Mouse (Mus musculus) cerebellum, adult 18-20 months (tissue): ENCODE results near the gene Dst.

Experiments
- DNase-seq, 2 experiments: peaks; one replicate each; pipeline ENCODE4 v3.0.0; 2021

Gene Dst

DNA sequence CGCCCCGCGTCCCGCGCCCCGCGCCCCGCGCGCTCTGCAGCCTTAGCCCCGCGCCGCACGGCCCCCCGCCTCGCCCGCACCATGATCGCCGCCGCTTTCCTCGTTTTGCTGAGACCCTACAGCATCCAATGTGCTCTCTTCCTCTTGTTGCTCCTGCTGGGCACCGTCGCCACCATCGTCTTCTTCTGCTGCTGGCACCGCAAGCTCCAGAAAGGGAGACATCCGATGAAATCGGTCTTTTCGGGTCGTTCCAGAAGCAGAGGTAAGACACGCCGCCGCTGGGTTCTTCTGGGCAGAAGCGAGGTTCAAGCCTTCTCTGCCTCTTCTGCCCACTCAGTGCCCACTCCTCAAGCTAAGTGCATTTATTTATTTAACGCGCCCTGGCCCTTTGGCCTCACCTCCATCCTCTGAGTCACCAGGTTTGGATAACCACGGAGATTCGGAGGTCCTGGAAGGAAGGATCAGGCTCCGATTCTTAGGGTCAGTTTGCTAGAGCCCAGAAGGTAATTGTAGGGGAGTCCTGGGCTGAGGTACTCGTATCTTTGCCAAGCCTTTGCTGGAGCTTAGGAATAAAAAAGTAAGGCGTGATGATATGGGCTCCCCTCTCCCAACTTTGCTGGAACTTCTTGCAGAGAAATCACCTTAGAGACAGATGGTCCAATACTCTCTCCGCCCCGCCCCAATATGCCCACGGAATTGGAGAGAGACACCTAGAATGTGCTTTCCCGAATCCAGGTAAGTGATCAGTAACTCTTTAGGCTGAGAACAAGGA lies at the start of gene Dst:
Gene Dst (plus strand): TSS at position 35 of the 772 bp plus-strand sequence.
- DNase-seq = peak; percentile 38 to 47

DNA sequence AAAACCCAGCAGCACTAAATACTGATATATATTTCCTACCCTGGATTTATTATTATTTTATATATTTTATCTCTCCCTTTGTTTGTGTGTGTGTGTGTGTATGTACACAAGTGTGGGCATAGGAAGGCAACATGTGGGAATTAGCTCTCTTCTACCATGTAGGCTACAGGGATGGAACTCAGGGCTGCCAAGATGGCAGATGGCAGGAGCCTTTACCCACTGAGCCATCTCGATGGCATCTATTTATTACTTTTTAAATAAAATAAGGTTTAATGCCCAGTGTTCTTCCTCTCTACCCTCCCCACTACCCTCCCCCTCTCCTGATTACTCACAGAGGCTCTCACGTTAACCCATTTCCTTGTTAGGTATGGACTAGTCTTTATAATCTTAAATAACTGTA lies 39.0 kb upstream of the Dst start:
- DNase-seq = peak; percentile 32 to 50

DNA sequence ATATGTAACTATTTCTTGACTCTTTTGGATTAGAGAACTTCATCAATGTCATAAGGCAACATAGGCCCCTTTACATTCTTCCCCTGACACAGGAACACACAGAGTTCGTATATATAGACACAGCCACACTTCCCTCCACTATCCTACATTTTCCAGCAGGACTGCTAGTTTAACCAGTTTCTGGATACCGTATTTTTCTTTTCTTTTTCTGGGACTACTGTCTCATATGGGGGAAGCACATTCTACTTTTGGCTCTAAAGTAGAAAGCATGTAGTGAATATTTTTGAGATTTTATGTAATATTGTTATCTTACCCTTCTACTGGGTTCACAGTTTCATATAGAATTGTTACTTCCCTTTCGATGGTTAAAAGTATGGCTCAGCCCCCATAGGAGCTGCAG lies 38.6 kb upstream of the Dst start:
- DNase-seq = no peak

DNA sequence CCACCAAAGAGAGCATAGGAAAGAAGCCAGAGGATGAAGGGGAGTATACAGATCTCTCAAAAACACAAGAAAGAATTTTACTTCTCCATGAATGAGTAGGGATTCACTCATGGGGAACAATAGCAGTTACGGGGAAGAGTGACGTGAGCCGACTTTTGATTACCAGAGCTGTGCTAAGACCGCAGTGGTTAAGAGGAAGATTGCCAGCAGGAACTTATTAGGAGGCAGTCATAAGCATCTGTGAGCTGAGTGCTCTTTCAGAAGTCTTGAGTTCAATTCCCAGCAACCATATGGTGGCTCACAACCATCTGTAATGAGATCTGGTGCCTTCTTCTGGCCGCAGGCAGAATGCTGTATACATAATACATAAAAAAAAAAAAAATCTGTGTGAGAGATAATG lies 34.5 kb upstream of the Dst start:
- no peak for DNase-seq

DNA sequence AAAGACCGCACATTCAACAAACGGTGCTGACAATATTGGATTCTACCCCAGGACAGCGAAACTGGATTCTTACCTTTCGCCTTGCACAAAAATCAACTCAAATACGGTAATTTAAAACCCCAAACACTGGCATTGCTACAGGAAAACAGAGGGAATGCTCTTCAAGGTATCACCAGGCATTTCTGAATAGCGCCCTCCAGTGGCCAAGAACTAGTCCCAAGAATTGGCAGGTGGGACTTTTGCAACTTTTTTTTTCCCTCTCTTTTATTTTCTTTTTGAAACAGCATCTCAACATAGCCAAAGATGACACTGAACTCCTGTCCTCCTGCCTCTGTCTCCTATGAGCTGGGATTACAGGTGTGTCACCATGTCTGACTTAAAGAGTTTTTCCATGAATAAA lies 32.3 kb upstream of the Dst start:
- peak in 1 of 2 experiments; percentile 46 for DNase-seq

DNA sequence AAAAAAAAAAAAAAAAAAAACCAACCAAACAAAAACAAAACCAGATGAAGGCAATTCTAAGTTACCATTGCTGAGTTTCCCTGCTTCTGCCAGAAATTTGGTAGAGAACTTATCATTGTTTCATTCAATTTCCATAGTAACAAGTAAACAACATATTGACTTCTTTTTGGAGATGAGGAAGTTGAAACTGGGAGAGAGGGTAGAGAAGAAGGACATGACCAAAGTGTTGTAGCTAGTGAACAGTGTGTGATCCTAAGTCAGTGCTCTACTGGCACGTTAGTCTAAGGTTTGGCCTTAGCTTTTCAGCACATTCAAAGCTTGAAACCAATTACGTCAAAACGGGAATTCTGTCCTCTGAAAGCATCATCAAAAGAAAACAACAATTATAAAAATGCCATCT lies 31.6 kb upstream of the Dst start:
- no peak for DNase-seq

DNA sequence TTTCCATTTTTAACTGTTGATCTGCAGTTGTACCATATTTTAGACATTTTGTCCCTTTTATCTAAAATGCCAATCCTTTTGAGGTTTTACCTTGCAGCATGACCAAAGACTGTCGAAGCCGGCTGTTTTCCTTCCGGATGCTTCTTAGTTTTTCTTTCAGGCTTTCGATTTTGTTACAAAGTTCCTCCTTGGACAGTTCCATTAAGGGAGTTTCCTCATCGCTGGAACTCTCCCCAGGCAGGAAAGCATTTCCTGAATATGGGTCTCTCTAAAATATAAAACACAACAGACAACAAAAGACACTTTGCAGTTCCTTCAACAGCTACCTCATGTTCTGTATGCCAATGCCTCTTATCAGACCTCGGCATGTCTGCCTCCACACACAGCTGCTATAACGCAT lies 29.9 kb upstream of the Dst start:
- DNase-seq = no peak

DNA sequence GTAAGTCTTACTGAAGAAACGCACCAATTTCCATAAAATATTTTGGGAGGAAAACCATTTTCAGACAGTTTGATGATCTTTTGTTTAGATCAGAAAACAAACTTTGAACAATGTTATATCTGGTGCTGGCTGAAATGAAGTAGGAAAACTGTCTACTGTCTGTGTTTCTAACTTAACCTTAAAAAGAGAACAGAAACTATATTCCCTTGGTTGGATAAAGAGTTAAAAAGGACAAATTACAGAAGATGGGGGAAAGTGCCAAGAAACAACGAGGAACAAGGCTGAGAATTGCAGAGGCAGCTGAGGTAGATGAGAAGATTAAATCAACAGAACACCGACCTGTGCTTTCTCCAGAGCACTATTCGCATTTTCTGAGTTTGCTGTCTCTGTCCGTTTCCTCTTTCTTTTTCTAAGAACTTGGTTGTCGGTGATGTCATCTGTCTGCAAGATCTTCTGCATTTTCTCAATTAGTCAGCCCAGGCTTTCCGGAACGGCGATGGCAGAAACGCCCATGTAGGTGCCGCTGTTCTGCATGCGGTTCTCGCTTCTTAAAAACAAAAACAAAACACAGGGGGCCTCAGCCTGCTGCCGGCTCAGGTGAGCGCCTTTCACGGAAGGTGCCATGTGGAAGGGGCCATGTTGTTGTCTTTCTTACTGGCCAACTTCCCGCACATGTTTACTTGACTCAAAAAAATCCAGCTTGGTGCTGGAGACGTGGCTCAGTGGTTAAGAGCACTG lies 24.8 kb upstream of the Dst start:
- DNase-seq = peak; percentile 24 to 29

DNA sequence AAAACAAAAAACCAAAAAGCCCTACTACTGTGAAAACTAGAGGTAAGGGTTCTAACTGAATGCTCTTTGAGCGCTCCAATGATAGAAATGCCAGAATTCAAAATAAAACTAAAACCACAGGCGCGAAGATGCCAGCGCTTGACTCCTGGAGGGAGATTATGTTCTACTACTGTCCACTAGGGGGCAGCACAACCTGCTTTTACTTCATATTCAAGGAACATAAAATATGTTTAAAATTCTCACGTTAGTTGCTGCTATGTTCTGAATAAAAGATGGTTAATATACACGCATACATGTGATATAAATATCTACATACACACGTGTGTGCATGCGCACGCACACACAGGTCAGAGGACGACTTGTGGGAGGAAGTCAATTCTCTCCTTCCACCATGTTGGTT lies 15.2 kb upstream of the Dst start:
- DNase-seq = peak; percentile 65 to 76

DNA sequence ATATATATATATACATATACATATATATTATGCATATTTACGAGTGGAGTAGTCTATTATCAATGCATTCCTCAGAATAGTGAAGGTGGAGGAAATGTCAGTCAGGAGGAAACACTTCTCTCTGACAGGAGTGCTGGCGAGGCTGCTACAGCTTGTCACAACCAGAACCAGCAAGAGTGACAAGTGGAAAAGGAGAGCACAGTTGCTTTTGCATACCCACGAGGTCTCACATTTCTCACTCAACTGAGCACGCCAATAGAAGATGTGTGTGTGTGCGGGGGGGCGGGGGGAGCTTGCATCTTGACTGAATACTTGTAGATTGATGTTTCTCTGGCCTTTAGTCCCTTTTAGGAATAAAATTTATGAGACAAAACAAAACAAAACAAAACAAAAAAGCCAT lies 11.9 kb upstream of the Dst start:
- DNase-seq = no peak

DNA sequence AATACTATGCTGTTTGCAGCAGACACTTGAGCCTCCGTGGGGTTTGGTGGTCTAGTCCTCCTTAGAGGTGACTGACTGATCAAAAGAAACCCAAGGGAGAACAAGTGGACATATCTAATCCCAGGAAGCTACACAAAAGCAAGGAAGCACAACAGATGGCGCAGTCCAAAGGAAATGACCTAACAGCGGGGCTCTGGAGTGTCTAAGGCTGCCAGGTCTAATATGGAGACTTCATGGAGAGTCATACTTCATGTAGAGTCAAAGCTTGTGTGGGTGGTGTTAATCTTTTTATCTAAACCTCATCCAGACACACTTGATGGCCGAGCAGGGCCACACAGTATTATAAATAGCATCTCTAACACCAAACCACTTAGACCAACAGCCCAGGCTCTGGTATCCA lies 11.4 kb upstream of the Dst start:
- peak; percentile 42 to 49 for DNase-seq

DNA sequence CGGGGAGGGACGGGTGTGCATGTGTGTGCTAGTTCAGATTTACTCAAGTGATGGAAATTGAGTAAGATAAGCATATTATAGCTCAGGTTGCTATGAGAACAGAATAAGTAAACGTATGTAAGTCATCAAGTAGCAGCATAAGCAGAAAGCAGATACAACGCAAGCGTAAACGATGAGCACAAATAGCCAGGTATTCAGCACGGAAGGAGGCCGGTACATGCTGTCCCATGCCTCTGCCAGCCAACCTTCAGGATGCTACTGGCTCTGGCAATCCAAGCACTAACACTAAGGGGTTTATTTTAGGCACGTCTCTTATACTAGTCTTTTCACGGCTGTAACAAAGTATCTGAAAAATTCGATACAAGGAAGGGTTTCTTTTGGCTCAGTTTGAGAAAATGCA lies 10.6 kb upstream of the Dst start:
- peak; percentile 61 to 63 for DNase-seq

DNA sequence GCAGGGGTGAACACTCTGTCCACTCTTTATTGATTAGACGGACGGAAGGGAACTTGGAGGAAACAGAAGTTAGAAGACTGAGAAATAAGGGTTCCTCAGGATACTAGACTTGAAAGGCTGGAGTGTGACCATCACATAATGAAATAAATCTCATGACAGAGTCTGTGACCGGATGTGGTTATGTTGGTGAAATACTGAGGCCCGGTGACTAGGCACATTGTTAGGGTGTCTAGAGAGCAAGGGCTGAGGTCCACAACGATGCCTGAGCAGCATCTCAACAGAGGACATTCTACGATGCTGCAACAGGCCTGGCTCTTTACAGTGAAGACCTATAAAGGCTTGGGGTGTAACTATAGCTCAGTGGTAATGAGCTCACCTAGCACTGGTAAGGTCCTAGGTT lies 9.7 kb upstream of the Dst start:
- DNase-seq = no peak

DNA sequence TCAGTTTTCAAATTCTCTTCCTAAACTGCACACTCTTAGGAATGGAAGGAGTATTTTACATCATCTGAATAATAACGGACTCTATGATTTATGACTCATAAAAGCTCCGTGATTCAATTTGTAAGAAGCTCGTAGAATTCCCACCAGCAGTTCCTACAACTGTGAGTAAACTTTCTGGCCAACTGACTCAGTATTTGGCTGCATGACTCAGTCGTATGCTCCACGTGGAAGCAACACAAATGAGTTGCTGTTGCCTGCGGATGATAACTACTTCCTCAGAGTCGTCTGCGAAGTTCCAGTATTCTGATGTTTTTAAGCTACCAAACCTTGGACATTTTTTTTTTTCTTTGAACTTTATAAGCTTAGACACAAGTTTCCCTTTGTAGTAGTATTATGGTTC lies 7.8 kb upstream of the Dst start:
- DNase-seq = no peak

DNA sequence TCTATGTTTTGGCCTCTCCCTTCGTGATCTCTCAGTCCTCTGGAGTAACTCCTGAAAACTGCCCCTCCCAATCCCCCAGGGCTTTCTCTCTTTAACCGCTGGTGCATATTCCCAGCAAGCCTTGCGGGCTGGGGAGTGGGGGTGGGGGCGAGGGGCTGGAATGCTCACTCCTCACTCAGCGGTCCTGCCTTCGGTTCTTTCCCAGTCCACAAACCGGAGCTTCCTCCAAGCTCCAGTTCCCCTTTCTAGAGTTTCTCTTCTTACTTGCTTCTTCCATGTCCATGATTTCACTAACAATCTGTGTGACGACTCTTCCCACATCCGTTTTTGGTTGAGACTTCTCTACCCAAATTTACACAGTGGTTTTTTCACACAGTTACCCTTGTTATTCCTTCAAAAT lies 4.4 kb upstream of the Dst start:
- DNase-seq = no peak

DNA sequence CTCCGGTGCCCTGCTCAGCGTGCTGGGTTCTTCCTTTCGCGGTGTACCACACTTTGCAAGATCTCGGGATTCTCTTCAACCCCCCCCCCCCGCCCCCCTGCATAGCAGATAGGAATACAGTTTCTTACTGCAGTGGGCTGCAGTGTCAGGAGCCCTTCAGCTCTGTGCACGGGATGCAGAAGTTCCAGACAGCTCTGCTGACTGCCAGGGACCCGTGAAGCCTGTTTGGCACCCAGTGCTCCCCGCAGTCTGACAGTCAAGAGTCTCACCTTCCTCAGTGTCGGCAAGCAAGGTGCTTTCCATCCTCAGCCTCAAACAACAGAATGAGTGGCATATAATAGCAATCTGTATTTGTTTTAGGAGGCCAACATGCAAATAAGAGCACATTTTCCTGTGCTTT lies 1.8 kb upstream of the Dst start:
- peak; percentile 57 to 58 for DNase-seq

DNA sequence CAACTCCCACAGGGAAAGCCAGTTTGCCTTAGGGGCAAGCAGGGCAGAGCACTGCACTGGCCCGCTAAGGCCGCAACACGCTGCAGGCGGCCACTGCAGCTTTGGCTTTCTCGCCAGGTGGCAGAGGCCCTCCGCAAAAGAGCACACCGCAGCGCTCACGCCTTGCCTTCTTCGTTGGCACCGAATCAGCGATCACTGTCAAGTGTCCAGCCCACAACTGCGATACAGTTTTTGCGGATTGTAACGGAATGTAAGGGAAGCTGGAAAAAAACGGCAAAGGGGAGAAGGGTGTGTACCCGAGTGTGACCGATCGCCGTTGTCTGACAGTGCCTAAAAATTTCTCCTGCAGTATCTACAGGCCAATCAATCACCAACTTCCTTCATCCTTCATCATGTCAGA lies 1.1 kb upstream of the Dst start:
- peak; percentile 74 to 81 for DNase-seq

DNA sequence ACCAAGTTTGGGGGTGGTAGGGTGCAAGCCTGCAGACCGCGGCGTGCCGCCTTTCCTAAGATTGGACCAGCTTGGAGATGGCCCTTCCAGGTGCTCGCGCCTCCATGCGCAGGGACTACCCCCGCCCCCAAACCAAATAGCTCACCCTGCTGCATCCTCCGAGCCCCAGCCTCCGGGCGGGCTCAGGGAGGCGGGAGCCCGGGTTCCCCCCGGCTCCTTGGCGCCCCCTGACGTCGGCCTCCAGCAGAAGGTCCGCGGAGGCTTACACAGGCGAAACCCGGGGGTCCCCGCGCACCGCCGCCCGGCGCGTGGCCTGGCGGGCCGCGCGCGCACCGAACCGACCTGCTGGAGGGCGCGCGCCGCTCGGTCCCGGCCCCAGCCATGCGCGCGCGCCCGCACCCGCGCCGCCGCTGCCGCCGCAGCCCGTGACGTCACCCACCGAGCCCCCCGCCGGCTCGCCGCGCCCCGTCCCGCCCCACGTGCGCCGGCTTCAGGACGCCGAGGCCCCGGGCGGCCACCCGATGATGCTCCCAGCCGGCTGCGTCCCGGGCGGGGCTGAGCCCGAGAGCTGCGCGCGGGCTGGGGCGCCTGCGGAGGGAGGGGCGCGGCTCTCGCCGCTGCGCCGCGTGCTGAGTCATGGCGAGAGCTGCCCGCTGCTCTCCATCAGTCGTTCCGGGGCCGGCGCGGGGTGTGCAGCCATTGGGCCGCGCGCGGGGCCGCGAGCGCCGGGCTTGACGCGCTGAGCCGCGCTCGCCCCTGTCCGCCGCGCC lies 419 bp upstream of the Dst start, which contains the start of gene Bend6:
Gene Bend6 (minus strand): TSS at position 396 of the 770 bp plus-strand sequence.
- DNase-seq = peak; percentile 79 to 93

DNA sequence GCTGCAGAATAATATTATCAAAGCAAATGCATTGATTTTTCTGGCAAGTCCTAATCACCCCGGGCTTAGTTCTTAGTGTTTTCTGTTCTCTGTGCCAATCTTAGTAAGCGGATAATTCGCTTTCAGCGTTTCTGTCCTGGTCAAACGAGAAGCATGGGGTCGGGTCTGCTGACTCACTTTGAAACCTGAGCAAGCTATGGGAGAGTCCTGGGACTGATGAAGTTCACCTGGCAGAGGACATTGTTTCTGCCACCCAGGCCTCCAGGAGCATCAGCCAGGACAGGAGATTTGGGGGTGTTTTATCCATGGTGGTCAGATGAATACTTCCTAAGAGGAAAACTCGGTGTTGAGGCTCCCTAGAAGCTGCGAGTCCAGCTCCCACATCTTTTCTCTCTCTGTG lies 3.6 kb downstream of the Dst start:
- no peak for DNase-seq

DNA sequence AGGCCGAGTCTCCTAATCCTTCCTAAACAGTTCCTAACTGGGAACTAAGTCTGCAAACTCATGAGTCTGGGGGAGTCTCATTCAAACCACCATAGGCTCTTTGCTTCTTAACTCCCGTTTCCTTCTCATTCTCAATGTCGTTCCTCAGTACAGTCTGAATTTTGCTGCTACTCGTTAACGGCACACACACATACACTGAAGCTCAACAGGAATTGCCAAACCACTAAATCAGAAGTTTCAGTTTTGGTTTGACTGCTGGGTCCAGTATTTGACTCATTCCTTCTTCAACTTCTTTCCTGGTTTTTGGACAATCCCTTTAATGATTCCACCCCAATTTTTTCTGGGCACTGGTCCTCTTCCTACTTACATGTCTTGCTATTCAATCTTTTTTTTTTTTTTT lies 8.5 kb downstream of the Dst start:
- DNase-seq = no peak

DNA sequence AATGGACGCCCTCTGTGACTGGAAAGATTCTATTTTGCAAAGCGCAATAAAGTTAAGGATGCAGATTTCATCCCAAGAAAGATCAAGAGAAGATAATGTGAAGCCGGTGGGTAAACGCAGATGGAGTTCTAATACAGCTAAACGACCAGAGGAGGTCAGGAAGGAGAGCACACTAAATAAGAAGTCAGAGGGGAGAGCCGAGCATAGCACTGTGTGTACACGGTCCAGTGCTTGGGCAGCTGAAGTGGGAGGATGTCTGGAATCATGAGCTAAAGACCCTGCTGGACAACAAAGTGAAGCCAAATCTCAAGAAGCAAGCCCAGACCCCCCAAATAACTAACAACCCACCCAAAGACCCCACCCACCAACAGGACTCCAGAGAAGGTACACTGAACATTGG lies 14.9 kb downstream of the Dst start:
- no peak for DNase-seq

DNA sequence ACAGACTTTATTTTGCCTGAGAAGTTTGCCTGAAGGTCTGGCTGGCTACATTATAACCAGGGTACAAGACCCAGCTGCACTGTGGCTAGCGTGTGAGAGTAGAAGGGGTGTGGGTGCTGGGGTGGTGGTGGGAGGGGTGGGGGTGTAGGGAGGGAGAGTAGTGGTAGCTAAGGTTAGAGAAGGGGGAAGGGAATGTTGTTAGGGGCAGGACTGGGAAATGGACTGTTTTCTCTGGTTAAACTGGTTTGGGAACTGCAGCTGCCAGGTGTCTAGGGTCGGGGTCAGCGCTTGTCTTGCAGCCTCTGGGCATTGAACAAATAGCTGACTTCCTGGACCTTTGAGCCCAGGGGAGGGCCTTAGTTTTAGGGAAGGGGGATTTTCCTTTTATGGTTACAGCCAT lies 17.3 kb downstream of the Dst start:
- DNase-seq = no peak

DNA sequence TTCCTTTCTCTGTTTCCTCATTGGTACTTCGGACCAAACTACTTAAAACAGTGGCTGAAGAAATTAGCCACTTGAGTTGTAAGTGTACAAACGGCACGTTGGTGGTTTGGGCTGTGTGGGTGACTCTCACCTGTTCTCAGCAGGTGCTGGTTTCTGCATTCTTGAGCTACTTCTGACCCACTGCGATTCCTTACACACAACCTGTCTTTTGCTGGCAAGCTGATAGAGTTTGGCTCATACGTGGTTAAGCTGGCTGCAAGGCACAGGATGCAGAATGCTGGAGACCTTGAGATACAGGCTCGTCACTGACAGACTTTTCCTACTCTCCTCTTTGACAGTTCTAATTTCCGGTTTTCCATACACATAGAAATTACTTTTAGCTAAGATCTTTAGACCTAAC lies 19.4 kb downstream of the Dst start:
- DNase-seq = no peak

DNA sequence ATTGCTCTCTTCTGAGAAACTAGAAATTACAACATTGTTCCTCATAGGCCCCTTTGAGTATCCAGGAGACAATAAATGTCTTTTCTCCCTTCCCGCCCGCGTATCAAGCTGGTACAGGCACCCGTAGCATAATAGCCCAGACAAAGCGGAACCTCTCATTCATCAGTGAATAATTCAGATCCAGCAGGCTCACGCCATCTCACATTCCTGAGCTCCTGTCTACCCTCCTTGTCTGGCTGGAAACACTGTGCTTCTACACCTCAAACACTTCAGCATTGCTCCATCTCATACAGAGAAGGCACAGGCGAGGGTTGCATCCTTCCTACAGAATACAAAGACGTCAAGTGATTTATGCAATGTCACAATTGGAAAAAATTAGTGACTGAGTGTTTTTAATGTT lies 23.8 kb downstream of the Dst start:
- no peak for DNase-seq
